Mouse (Mus musculus): ENCODE data around the gene Thegl. TPM values are rescaled to one million over a fixed set of nuclear protein-coding genes. Genes with fewer than 3 reads are reported as not detected.
"Not testable (repeated sequence)": the region's sequence is repeated elsewhere in the genome, so short reads cannot be mapped to it uniquely, and the experiment has no call there.

The Thegl gene
- total RNA-seq (2017): 1.1 TPM in 1 of 3 replicates, not detected in the others

- ATAC-seq (replicated peaks; ENCODE audit: insufficient number of reproducible peaks, low FRiP score, low TSS enrichment, poor library complexity, severe bottlenecking): peak; percentile 82
These were observed at the start of gene Thegl for GRCm38 (mm10) chr5:77015544-77016482. Gene Thegl, plus strand, starts transcription at chr5:77016023.

- no peak for ATAC-seq (replicated peaks; ENCODE audit: insufficient number of reproducible peaks, low FRiP score, low TSS enrichment, poor library complexity, severe bottlenecking)
These were observed 46.6 kb upstream of the Thegl start for GRCm38 (mm10) chr5:76969250-76969649.

GRCm38 (mm10) chr5:76971115-76971514 lies 44.7 kb upstream of the Thegl start:
- ATAC-seq (replicated peaks; ENCODE audit: insufficient number of reproducible peaks, low FRiP score, low TSS enrichment, poor library complexity, severe bottlenecking): not testable (repeated sequence)

GRCm38 (mm10) chr5:76973488-76973887 lies 42.3 kb upstream of the Thegl start:
- no peak for ATAC-seq (replicated peaks; ENCODE audit: insufficient number of reproducible peaks, low FRiP score, low TSS enrichment, poor library complexity, severe bottlenecking)

GRCm38 (mm10) chr5:76974207-76974553 lies 41.6 kb upstream of the Thegl start:
- ATAC-seq (replicated peaks; ENCODE audit: insufficient number of reproducible peaks, low FRiP score, low TSS enrichment, poor library complexity, severe bottlenecking): peak; percentile 9; the same call in 1 of the 2 replicates

GRCm38 (mm10) chr5:76974554-76975285 lies 41.1 kb upstream of the Thegl start, which contains the start of gene Srp72:
Gene Srp72, plus strand, starts transcription at chr5:76974683.
- ATAC-seq (replicated peaks; ENCODE audit: insufficient number of reproducible peaks, low FRiP score, low TSS enrichment, poor library complexity, severe bottlenecking): peak; percentile 94

- no peak for ATAC-seq (replicated peaks; ENCODE audit: insufficient number of reproducible peaks, low FRiP score, low TSS enrichment, poor library complexity, severe bottlenecking)
These were observed 40.1 kb upstream of the Thegl start for GRCm38 (mm10) chr5:76975736-76976135.

- no peak for ATAC-seq (replicated peaks; ENCODE audit: insufficient number of reproducible peaks, low FRiP score, low TSS enrichment, poor library complexity, severe bottlenecking)
These were observed 31.8 kb upstream of the Thegl start for GRCm38 (mm10) chr5:76984015-76984414.

GRCm38 (mm10) chr5:76990789-76991188 lies 25.0 kb upstream of the Thegl start:
- no peak for ATAC-seq (replicated peaks; ENCODE audit: insufficient number of reproducible peaks, low FRiP score, low TSS enrichment, poor library complexity, severe bottlenecking)

- ATAC-seq (replicated peaks; ENCODE audit: insufficient number of reproducible peaks, low FRiP score, low TSS enrichment, poor library complexity, severe bottlenecking): no peak
These were observed 22.5 kb upstream of the Thegl start for GRCm38 (mm10) chr5:76993174-76993814.

GRCm38 (mm10) chr5:76998416-76998815 lies 17.4 kb upstream of the Thegl start:
- ATAC-seq (replicated peaks; ENCODE audit: insufficient number of reproducible peaks, low FRiP score, low TSS enrichment, poor library complexity, severe bottlenecking): no peak

GRCm38 (mm10) chr5:77001192-77001591 lies 14.6 kb upstream of the Thegl start:
- no peak for ATAC-seq (replicated peaks; ENCODE audit: insufficient number of reproducible peaks, low FRiP score, low TSS enrichment, poor library complexity, severe bottlenecking)

- ATAC-seq (replicated peaks; ENCODE audit: insufficient number of reproducible peaks, low FRiP score, low TSS enrichment, poor library complexity, severe bottlenecking): no peak
These were observed 11.6 kb upstream of the Thegl start, which contains the start of gene Arl9 for GRCm38 (mm10) chr5:77004051-77004821. Gene Arl9, plus strand, starts transcription at chr5:77004055.

- no peak for ATAC-seq (replicated peaks; ENCODE audit: insufficient number of reproducible peaks, low FRiP score, low TSS enrichment, poor library complexity, severe bottlenecking)
These were observed 5.5 kb upstream of the Thegl start for GRCm38 (mm10) chr5:77010352-77010751.

GRCm38 (mm10) chr5:77011082-77011481 lies 4.7 kb upstream of the Thegl start:
- ATAC-seq (replicated peaks; ENCODE audit: insufficient number of reproducible peaks, low FRiP score, low TSS enrichment, poor library complexity, severe bottlenecking): no peak

GRCm38 (mm10) chr5:77013171-77013570 lies 2.7 kb upstream of the Thegl start:
- peak; percentile 88 for ATAC-seq (replicated peaks; ENCODE audit: insufficient number of reproducible peaks, low FRiP score, low TSS enrichment, poor library complexity, severe bottlenecking)

- ATAC-seq (replicated peaks; ENCODE audit: insufficient number of reproducible peaks, low FRiP score, low TSS enrichment, poor library complexity, severe bottlenecking): no peak
These were observed 12.2 kb downstream of the Thegl start for GRCm38 (mm10) chr5:77028034-77028433.

GRCm38 (mm10) chr5:77029735-77030134 lies 13.9 kb downstream of the Thegl start:
- 0 out of 2 replicates have a peak, but pooled peaks have one; percentile 35 for ATAC-seq (replicated peaks; ENCODE audit: insufficient number of reproducible peaks, low FRiP score, low TSS enrichment, poor library complexity, severe bottlenecking)
